Mouse (Mus musculus): ENCODE data around the gene Adprm. TPM values are rescaled to one million over a fixed set of nuclear protein-coding genes. Genes with fewer than 3 reads are reported as not detected.
"Not testable (repeated sequence)": the region's sequence is repeated elsewhere in the genome, so short reads cannot be mapped to it uniquely, and the experiment has no call there.

Gene Adprm
- total RNA-seq, 2 experiments from 2014 or later: 21.7 to 24.0 TPM

DNA sequence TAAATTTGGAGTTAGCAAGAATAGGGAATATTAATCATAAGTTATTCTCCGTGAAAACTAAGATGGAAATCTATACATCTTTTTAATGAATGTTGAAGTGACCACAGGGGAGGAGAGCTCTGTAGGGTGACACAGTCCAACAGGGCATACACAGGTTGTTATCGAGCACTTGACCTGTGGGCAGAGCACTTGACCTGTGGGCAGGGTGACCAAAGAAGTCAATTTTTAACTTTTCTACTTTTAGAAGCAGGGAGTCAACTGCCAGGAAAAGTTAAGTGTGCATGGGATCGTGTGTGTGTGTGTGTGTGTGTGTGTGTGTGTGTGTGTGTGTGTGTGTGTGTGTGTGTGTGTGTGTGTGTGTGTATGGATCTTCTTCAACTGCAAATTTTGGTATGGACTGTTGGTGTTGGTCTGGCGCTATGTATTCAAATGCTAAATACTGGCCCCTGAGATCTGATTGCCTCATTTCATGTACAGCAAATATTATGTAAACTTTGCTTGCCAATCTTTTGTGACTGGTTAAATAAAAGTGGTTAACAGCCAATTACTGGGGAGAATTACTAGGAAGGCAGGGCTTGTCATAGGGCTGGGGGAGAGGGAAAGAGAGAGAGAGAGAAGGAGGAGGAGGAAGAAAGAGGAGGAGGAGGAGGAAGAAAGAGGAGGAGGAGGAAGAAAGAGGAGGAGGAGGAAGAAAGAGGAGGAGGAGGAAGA, 17.5 kb downstream of the Adprm start:
- no peak for DNase-seq (ENCODE audit: low spot score in 2 of 2)
- intact Hi-C loops (cut with DNase I): no loop called here

DNA sequence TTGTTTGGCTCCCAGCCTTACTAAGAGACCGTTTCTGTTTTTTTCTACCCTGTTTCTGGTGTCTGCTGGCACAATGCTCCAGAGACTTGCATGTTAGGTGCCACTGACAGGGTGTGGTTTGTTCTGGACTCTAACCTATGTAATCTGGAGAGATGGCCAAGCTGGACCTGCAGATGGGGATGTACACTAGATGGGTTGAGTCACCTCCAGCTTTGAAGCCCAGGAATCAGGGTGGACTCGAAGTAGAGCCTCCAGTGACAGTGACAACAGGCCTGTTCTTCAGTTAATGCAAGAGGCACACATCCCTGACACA, 20.8 kb downstream of the Adprm start:
- no peak for DNase-seq (ENCODE audit: low spot score in 2 of 2)
- intact Hi-C loops (cut with DNase I): no loop called here

DNA sequence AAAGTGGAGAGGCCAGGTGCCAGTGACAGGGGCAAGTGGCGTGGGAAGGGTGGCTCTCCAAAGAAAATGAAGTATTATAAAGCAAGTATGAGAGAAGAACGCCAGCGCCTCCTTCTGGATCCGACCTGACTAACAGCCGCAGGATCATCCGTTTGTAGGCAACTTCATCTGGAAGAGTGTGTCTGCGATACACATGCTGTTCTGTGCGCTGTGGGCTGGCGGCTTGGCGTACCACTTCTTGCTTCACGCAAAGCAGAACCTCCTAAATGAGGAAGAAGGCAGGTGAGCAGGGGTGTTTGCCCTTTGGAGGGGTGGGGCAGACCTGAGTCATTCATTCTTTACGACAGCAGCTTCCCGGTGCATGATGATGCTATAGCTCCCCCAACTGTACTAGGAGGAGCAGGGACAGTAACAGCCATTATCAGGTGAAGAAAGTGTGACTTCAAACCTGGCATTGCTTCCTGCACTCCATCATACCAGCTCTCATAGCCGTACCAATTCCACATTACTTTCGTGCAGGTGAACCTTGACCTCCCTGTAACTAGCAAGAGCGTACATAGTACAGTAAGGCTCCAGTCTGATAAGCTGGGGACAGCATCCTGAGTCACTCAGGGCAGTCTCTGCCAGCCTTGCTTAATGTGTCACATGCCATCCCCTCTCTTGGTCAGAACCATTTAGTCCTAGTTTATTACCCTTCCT, 21.3 kb downstream of the Adprm start:
- intact Hi-C loops (cut with DNase I): no loop called here

DNA sequence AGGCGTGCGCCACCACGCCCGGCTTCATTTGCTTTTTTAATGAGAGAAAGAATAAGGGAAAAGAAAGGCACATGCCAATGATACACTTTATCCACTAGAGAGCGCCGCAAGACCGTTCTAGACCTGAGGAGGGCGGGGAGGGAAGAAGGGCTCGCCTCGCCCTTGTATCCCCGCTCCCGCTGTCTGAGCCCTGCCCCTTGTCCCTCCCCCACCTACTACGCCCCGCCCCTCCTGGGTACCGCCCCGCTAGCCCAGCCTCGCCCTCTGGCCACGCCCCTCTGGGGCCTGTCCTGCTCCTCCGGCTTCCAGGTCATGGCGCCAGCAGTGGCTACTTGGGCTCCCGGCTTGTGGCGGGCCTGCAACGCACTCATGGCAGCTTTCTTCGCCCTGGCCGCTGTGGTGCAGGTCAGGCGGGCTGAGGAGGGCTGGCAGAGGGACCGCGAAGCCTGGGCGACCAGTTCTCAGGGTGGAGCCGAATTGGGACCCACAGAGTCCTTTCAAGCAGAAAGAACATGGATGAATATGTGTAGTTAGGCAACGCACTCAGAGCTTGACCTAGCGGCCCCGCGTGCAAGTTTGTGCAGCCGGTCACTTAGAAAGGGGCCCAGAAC, 27.4 kb downstream of the Adprm start, which contains the start of gene Tmem220:
Tmem220 (plus strand) TSS at position 288 of the 611 bp plus-strand sequence.
- intact Hi-C loops (cut with DNase I): loop anchor here (1.0 to 2.0 kb wide), 2 partner anchors 60 to 76 kb away; no protein-coding TSS in a partner anchor
- DNase-seq (ENCODE audit: low spot score in 2 of 2): peak; percentile 83 to 85

More for the DNA sequence above, 21.3 kb downstream of the Adprm start:
- DNase-seq (ENCODE audit: low spot score in 2 of 2): no peak

DNA sequence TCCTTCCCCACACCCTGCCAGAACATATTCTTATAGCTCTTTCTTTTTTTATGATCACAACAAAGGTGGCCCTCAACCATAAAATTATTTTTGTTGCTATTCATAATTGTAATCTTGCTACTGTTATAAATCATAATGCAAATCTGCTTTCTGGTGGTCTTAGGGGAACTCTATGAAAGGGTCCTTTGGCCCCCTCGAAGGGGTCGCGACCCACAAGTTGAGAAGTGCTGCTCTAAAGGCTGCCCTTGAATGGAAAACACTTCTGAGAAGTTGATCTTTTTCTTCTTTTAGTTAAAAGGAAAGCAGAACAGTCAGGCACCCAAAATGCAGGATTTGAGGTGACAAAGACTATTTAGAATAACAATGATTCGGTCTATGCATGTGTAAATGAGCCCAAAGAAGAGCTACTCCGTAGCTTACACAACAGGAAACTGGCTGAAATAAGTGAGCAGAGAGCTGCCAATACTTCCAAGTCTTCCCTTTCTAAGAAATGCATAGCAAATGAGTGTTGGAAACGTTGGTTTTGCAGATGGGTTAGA, 28.5 kb downstream of the Adprm start:
- intact Hi-C loops (cut with DNase I): loop anchor here (1.0 to 2.0 kb wide), 2 partner anchors 61 to 77 kb away; no protein-coding TSS in a partner anchor
- DNase-seq (ENCODE audit: low spot score in 2 of 2): no peak

DNA sequence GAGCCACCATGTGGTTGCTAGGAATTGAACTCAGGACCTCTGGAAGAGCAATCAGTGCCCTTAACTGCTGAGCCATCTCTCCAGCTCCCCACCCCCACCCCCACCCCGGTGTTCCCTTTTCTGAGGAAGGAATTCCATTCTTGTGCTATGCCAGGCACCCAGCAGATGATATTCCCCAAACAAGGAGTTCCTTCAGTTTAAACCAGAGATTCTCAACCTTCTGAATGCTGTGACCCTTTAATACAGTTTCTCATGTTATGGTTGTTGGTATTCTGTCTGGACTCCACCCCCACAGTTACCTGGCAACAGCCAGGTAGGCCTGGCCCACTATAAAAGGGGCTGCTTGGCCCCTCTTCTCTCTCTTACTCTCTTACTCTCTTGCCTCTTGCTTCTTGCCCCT, 29.2 kb downstream of the Adprm start:
- DNase-seq (ENCODE audit: low spot score in 2 of 2); intact Hi-C loops (cut with DNase I): not testable (repeated sequence)

DNA sequence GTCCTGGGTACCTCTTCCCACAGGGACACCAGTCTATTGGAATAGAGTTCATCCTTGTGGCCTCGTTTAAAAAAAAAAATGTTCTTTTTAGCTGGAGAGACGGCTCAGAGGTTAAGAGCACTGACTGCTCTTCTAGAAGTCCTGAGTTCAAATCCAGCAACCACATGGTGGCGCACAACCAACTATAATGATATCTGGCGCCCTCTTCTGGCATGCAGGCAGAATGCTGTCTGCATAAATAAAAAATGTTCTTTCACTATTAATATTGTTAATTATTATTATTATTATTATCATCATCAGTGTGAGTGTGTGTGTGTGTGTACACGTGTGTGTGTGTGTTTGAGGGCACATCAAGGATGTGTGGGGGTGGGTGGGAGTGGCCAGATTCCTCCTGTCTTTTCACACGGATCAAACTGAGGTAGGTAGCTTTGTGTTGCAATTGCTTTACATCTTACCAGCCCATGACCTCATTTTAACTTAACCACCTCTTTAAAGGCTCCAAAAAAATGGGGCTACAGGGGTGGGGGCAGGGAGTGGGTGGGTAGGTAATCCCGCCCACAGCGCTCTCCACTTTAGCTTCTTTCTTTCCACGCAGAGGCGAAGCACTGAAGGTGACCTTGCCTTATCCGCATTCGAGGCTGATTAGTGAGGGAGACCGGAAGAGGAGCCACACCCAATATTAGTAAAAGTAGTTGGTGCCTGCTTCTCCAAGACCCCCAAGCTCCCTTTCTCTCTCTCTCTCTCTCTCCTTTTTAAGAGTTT, 29.9 kb downstream of the Adprm start:
- no peak for DNase-seq (ENCODE audit: low spot score in 2 of 2)
- intact Hi-C loops (cut with DNase I): no loop called here

DNA sequence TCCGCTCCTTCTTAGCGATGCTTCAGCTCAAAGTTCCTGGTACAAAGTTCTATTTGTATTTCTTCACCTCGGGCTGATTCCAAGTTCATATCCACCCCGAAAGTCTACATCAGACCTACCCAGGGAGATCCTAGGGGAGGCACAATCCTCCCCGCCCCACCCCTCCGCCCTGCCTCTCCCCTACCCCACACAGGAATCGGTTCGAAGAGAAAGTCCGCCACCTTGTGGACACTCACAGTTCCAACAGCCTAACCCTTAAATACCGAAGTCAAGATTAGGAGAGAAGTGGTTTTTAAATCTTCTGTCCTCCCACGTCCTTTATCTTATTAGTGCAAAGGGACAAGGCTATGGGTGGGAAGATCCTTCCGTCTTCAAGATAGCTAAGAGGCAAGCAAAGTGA, 31.4 kb downstream of the Adprm start:
- intact Hi-C loops (cut with DNase I): loop anchor here (1.0 kb wide), 1 partner anchor 116 kb away; no protein-coding TSS in a partner anchor
- peak; percentile 50 to 59 for DNase-seq (ENCODE audit: low spot score in 2 of 2)

DNA sequence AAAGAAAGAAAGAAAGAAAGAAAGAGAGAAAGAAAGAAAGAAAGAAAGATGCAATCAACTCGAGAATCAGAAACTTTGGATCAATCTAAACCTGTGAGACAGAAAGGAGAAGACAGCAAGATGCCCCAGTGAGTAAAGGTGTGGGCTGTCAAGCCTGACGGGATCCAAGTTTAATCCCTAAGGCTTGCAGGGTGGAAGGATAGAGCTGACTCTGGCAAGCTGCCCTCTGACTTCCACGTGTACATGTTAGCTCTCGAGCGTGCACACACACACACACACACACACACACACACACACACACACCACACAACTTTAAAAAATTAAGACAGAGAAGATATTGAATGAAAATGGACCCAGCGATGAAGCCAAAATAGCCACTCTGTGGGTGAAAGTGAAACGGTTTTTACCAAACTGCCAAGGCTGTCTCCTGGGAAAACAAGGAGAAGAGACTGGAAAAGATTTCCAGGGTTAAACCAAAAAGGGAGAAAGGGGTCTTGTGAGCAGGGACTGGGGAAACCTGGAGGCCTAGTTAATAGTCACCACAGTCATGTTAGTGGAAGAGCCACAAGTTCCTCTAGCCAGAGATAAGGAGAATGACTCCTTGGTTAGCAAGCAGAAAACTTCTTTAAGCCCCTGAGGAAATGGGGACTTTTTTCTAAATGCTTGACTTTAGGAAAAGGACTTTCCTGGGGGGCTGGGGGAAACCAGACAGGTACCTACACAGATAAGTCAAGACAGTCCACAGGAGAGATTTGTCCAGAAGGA, 32.5 kb downstream of the Adprm start:
- intact Hi-C loops (cut with DNase I): no loop called here
- DNase-seq (ENCODE audit: low spot score in 2 of 2): no peak

DNA sequence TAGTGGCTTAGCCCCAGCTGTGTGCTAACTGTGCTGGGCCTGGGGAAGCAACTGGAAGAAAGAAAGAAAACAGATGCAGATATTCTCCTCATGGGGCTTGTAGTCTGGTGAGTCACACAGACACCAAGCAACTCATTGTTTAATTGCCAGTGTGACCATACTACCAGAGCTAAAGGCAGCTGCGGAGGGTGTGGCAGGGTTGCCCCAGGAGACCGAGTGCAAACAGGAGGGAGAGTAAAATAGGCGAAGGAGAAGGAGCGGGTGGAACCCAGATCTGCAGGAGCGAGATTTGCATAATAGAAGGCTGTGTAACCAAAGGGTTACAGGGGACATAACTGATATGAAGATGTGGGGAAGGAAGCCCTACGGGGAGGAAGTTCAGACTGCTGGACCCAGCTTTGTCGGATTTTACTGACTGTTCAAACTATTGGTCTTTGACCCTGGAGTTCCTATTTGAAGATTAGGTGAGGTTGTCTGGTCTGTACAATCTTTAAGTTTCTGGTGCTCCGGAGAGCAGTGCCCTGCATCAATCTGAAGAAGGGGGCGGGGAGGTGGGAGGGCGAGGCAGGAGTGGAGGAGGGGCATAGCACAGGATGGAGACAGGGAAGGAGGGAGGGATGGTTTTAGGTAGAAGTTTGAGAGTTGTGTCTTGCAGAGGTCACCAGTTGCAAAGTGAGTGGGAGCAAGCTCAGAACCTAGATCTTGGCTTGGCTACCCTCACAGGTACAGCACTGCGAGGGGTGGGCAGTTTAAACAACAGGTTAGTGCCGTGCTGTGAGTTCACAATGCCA, 34.4 kb downstream of the Adprm start:
- intact Hi-C loops (cut with DNase I): no loop called here
- DNase-seq (ENCODE audit: low spot score in 2 of 2): no peak

DNA sequence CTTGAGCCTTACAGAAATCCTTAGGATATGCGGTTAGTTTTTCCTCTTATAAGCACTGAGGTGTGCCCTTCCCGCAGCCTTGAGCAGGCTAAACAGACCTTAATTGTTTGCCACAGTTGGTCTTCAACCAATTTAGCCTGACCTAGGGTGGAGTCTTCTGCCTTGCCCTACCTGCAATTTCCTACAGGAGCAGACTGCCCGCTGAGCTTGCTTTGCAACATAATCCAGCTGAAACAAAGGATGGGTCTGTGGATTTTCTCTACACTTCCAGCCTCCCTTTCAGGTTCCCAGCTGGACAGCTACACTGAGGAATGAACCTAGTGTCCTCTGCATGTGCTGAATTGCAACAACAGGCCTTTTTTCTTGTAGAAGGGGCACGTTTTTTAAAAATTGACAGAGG, 40.8 kb downstream of the Adprm start:
- intact Hi-C loops (cut with DNase I): no loop called here
- DNase-seq (ENCODE audit: low spot score in 2 of 2): no peak

DNA sequence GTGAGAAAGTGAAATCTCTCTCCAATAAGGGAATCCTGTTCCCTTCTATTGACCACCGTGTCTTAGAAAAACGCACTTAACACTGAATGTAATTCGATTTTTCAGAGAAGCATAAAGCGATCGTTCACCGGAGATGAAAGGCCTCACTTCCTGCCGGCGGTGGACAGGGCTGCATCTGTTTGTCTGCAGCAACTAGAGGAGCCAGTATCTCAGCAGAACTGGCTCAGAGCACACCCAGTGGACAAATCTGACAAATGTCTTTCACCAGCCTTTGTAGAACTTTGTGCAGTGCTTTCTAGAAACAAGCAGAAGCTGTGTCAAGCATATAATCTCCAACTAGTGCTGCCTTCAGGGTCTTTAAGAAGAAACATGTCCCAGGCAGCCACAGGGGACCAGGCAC, 42.0 kb downstream of the Adprm start:
- intact Hi-C loops (cut with DNase I): no loop called here
- DNase-seq (ENCODE audit: low spot score in 2 of 2): peak in 1 of 2 experiments; percentile 40

DNA sequence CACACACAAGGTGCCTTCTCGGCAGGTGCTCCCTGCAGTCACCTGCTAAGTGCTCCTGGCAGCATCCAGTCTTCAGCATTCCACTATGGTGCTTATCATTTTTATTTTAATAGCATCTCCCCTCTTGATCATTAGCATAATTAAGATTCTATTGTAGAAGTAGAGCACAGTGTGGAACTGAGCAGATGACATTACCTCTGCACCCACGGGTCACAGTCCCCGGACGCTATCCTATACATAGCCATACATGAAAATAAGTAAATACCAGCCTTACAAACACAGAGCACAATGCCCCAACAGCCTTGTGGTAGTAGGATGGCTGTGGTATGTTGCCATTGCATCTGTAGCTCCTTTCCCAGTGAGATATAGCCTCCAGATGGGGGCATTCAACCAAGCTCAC, 43.9 kb downstream of the Adprm start:
- DNase-seq (ENCODE audit: low spot score in 2 of 2): no peak
- intact Hi-C loops (cut with DNase I): no loop called here

DNA sequence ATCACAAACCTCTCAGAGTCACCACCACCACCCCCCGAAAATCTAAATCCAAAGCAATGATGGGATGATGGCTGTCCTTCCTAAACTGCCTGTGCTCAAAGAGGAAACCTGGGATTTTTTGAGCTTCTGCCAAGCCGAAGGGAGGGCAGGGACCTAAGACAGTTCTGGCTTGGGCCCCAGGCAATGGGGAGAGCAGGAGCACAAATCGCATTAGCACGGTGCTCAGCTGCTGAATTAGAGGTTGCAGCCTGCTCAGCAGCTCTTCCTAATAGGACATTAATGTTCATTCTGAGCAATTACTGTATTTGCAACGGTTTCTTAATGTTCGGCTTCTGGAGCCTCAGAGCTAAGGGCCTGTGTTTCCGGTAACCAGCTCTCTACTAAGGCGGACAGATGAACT, 44.4 kb downstream of the Adprm start:
- DNase-seq (ENCODE audit: low spot score in 2 of 2): no peak
- intact Hi-C loops (cut with DNase I): no loop called here

DNA sequence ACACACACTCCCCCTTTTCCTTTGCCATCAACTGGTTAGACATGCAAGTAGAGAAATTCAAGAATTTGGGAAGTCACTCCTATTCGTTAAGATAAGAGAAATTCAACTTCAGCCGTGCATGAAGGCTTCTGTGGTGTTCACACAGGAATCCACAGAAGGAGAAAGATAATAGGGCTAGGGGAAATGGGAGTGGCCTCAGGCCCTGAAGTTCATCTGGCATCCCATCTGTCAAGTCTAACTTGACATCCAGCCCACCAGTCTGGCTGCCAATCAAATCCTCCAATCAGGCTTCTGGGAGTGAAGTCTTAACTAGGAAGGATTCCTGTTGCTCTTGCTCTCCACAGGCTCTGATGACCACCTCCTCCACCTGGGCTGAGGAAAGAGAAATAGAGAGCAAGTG, 49.5 kb downstream of the Adprm start:
- intact Hi-C loops (cut with DNase I): no loop called here
- no peak for DNase-seq (ENCODE audit: low spot score in 2 of 2)

DNA sequence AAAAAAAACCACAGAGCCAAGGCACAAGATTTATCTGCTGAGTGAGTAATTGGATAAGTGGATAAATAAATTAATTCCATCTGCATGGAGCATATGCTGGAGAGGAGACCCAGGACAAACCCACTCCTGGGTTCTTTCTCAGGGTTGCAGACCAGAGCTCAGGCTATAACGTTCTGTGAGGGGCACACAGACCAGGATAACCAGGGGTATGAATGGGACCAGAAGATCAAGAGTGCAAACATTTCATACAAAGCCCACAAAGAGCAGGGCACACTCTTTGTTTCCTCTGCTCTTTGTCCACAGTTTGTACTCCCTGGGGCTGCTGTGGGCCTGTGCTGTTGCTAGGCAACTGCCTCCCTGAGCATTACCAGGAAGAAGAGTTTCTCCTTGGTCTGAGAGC, 50.7 kb downstream of the Adprm start:
- intact Hi-C loops (cut with DNase I): no loop called here

DNA sequence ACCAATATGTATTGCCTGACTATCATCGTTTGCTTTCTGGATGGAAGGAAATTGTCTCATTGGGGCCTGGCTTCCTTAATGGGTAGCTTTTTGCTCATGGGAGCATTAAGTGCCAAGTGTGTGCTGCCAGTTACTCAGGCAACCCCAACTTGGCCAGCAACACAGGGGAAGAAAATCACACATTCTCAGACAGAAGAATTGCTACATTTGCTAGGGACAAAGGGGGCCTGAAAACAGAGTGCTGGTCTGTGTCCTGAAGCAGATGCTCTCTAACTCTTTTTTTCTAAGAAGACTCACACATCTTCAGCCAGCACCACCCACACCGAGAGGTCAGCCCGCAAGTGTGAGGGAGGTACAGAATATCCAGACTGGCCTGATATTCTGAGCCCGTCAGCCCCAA, 51.7 kb downstream of the Adprm start:
- intact Hi-C loops (cut with DNase I): no loop called here

More for the DNA sequence above, 50.7 kb downstream of the Adprm start:
- DNase-seq (ENCODE audit: low spot score in 2 of 2): no peak

More for the DNA sequence above, 51.7 kb downstream of the Adprm start:
- DNase-seq (ENCODE audit: low spot score in 2 of 2): no peak
